Comparison of ENCODE assay signal across 11 mouse cellular contexts in the genomic region with DNA sequence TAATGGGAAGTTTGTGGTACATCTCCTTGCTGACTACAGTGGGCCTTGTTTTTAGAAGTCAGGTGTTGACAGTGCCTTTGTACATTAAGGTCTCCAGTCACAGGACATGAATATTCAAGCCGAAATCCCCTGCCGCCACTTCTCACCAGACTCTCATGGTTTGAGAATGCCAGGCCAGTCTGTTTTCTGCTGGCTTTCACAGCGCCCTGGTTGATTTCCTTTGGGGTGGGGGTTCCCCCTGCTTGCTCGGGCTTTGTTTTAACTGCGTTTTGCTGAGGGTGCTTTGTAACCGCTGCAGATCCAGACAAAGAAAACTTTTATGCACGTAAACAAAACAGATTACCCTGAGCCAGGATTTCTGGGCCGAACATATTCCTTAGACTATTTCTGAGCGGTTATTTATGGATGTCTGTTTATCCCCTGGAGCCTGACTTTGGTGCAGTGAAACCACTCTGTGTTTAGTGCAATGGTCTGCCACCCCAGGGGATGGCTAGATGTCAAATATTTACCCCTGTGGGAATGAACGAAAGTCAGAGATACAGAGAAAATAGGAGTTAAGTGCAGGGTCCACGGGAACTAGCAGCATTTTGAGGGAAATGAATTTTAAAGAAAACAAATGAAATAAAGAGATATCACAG.
A peak's percentile ranks its signal among the peaks of the same experiment; 100 is the strongest.
DNase-seq lines count a peak whose midpoint lies in the region; ATAC-seq lines count a peak whose summit lies in the region.
"Had no signal": no experiment of that assay in that cellular context is flagged by ENCODE, and none has a peak within 500 bp of the region (broad histone marks: within the 10 kb centered on the region; RNA-seq: fewer than 3 reads in every experiment).

No protein-coding gene starts in this region.

- no peak overlapping the region for H3K4me3 ChIP-seq in hindbrain, embryonic 15.5 days
- H3K4me3 ChIP-seq in neural tube, embryonic 13.5 days, result no peak overlapping the region
- H3K4me3 ChIP-seq: liver, embryonic 15.5 days had no signal

- H3K9ac ChIP-seq in hindbrain, embryonic 15.5 days, result no peak overlapping the region
- H3K9ac ChIP-seq in neural tube, embryonic 13.5 days, result peak overlapping the region; percentile 27; the same call in 1 of the 2 replicates
- H3K9ac ChIP-seq: liver, embryonic 15.5 days had no signal

- peaks cover 19% of the 10 kb centered on the region for H3K4me1 ChIP-seq in hindbrain, embryonic 15.5 days (replicated peaks)
- H3K4me1 ChIP-seq in neural tube, embryonic 13.5 days (replicated peaks), result peaks cover 30% of the 10 kb centered on the region
- H3K4me1 ChIP-seq: liver, embryonic 15.5 days had no signal

- 14% methylated on average over 11 of the region's 11 CpGs for WGBS in hindbrain, embryonic 15.5 days
- 12% methylated on average over 11 of the region's 11 CpGs for WGBS in neural tube, embryonic 13.5 days

- peak overlapping the region; percentile 66 for H3K27ac ChIP-seq in hindbrain, embryonic 15.5 days (replicated peaks)
- H3K27ac ChIP-seq in neural tube, embryonic 13.5 days (replicated peaks), result peak overlapping the region; percentile 72
- H3K27ac ChIP-seq: liver, embryonic 15.5 days had no signal

- no peak for ATAC-seq in hindbrain, embryonic 15.5 days (ENCODE audit: low FRiP score, low read depth)
- peak; percentile 79 for ATAC-seq in neural tube, embryonic 13.5 days (ENCODE audit: low read depth)
- ATAC-seq: inflammation-experienced regulatory T-cells, adult 6 months had no signal

- H3K4me2 ChIP-seq in hindbrain, embryonic 15.5 days, result no peak overlapping the region
- H3K4me2 ChIP-seq in neural tube, embryonic 13.5 days, result peak overlapping the region; percentile 23
- H3K4me2 ChIP-seq: liver, embryonic 15.5 days had no signal

- H3K9me3 ChIP-seq in hindbrain, embryonic 15.5 days, result no peaks in the 10 kb centered on the region
- H3K9me3 ChIP-seq in neural tube, embryonic 13.5 days, result no peaks in the 10 kb centered on the region
- H3K9me3 ChIP-seq: liver, embryonic 15.5 days had no signal

- peak; percentile 11 to 17 for DNase-seq in cerebellum, postnatal 14 days
- no peak for DNase-seq in cerebellum, adult 9-10 months
- DNase-seq in retina, postnatal 1 day, result peak; percentile 25
- DNase-seq in retina, embryonic 14.5 days (ENCODE audit: low spot score), result no peak
- no peak for DNase-seq in right cerebral cortex, postnatal 14 days
- no peak for DNase-seq in urinary bladder, postnatal 36 days (ENCODE audit: low spot score in 2 of 2)
- DNase-seq: thymus, postnatal 4 days had no signal

- no peaks in the 10 kb centered on the region for H3K36me3 ChIP-seq in hindbrain, embryonic 15.5 days
- no peaks in the 10 kb centered on the region for H3K36me3 ChIP-seq in neural tube, embryonic 13.5 days
- H3K36me3 ChIP-seq: liver, embryonic 15.5 days had no signal

- H3K27me3 ChIP-seq in hindbrain, embryonic 15.5 days, result no peaks in the 10 kb centered on the region
- no peaks in the 10 kb centered on the region for H3K27me3 ChIP-seq in neural tube, embryonic 13.5 days
- H3K27me3 ChIP-seq: liver, embryonic 15.5 days had no signal

Comparison
In these comparisons a context has a peak if more than half of its experiments do, and no peak if none do; other contexts are left out.
1. DNase-seq: peak in cerebellum, postnatal 14 days (2 of 2) and retina, postnatal 1 day (single experiment); none in cerebellum, adult 9-10 months (single experiment), retina, embryonic 14.5 days (single experiment), right cerebral cortex, postnatal 14 days (single experiment) and urinary bladder, postnatal 36 days (0 of 2).